Mouse (Mus musculus) hindbrain, postnatal 0 days (tissue): ENCODE data around the gene Spsb1. TPM values are rescaled to one million over a fixed set of nuclear protein-coding genes. Genes with fewer than 3 reads are reported as not detected.
A peak's percentile ranks its signal among the peaks of the same experiment; 100 is the strongest.

Source experiments
- ATAC-seq: fragments of 200-750 bp; cut with Nextera tagmentation; 2 replicates; pipeline ENCODE4 v1.8.0; 2017; ENCODE audit warnings: mild to moderate bottlenecking, moderate TSS enrichment, moderate library complexity
- DNase-seq: peaks from one replicate; pipeline ENCODE4 v3.0.0-alpha.2; 2015; ENCODE audit warnings: low spot score
- H3K27ac ChIP-seq: fragments of 300-500 bp; sonication (generic); 2 replicates; pipeline ENCODE4 v1.5.1; 2014; ENCODE audit warnings: mild to moderate bottlenecking
- H3K27me3 ChIP-seq: fragments of 300-500 bp; sonication (generic); 2 replicates; pipeline ENCODE4 v1.6.1; 2014; ENCODE audit warnings: low read length, mixed read lengths; ENCODE audit not compliant: insufficient read depth
- H3K36me3 ChIP-seq: fragments of 300-500 bp; sonication (generic); 2 replicates; pipeline ENCODE4 v1.6.1; 2014; ENCODE audit warnings: low read length, mixed read lengths; ENCODE audit not compliant: insufficient read depth
- H3K4me1 ChIP-seq: fragments of 300-500 bp; sonication (generic); 2 replicates; pipeline ENCODE4 v1.6.1; 2014; ENCODE audit warnings: antibody characterized with exemption, low read length, mixed read lengths; ENCODE audit not compliant: insufficient read depth
- H3K4me2 ChIP-seq: fragments of 300-500 bp; sonication (generic); 2 replicates; pipeline ENCODE4 v1.6.1; 2014; ENCODE audit warnings: low read depth, mild to moderate bottlenecking, low read length, moderate library complexity, mixed read lengths
- H3K4me3 ChIP-seq: fragments of 300-500 bp; sonication (generic); 2 replicates; pipeline ENCODE4 v1.5.1; 2014; ENCODE audit warnings: low read length
- H3K9ac ChIP-seq: fragments of 300-500 bp; sonication (generic); replicated peaks from 2 replicates; pipeline ENCODE4 v1.6.1; 2014; ENCODE audit warnings: mild to moderate bottlenecking, low read length, moderate library complexity, mixed read lengths
- H3K9me3 ChIP-seq: fragments of 300-500 bp; sonication (generic); 2 replicates; pipeline ENCODE4 v1.6.1; 2016; ENCODE audit warnings: low read length, mixed read lengths
- CTCF ChIP-seq: IDR thresholded peaks from 2 replicates; pipeline ENCODE4 v1.5.1; 2016; ENCODE audit warnings: antibody characterized with exemption, control low read depth, low read depth
- WGBS: fragments of 180-500 bp; shearing (Covaris S2); extraction: QIAGEN DNeasy Blood & Tissue Kit; methylation state at CpG from one replicate; pipeline ENCODE4 v1.1.7; 2014; 5-methylcytosine and 5-hydroxymethylcytosine counted together
- polyA plus RNA-seq: library from polyadenylated mRNA; unstranded; fragments of >200 nt; fragmentation: Nextera tagmentation; extraction: Ambion mirVana; gene quantifications from 2 replicates; pipeline ENCODE4 v1.2.1, GENCODE M21; 2015
- total RNA-seq: library from RNA; depleted of rRNA; stranded (reverse); fragments of >200 nt; gene quantifications from 2 replicates; pipeline ENCODE4 v1.2.3, GENCODE M21; 2014

Gene Spsb1
- total and polyA plus RNA-seq, 2 experiments from 2014 or later = 9.2 to 13.7 TPM

DNA sequence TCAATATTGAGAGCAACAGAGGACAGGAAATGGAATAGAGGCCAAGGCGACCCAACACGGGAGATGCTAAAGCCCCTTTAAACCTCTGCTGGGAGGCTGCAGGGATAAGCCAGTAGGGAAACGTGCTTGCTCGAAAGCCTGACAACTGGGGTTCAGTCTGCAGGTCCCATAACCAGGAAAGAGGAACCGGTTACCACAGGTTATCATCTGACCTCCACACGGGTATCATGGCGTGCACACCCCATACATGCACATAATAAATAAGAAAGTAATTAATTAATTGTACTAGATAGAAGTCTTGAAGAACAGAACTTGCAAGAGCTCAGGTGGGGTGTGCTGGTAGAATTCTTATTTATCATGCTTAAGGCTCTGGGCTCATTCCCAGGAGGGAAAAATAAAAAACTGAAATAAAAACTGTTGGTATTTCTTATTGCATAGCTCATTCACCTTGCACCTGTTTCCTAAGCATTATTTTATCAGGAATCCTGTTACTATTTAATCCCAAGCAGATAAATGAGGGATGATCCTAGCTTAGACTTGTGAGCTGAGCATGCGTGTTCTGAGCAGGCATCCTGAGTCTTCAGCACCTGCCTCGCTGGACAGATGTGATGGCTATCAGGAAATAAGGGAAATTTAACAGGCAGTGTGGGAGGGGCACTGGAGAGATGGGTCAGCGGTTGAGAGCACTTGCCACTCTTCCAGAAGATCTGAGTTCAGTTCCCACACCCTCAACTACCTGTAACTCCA lies 32.0 kb upstream of the Spsb1 start:
- peaks cover 16% of the 10 kb centered on the region for H3K4me1 ChIP-seq
- ATAC-seq (no peak), DNase-seq (no peak)
- no peaks in the 10 kb centered on the region for H3K27me3 ChIP-seq
- H3K27ac ChIP-seq = no peak overlapping the region
- H3K36me3 ChIP-seq = no peaks in the 10 kb centered on the region; the same call in 1 of the 2 replicates
- H3K4me3 ChIP-seq = no peak overlapping the region
- 82% methylated on average over 10 of the region's 10 CpGs for WGBS
- no peak overlapping the region for H3K9ac ChIP-seq
- H3K9me3 ChIP-seq = no peaks in the 10 kb centered on the region
- no peak for TF ChIP-seq CTCF
- no peak overlapping the region for H3K4me2 ChIP-seq

DNA sequence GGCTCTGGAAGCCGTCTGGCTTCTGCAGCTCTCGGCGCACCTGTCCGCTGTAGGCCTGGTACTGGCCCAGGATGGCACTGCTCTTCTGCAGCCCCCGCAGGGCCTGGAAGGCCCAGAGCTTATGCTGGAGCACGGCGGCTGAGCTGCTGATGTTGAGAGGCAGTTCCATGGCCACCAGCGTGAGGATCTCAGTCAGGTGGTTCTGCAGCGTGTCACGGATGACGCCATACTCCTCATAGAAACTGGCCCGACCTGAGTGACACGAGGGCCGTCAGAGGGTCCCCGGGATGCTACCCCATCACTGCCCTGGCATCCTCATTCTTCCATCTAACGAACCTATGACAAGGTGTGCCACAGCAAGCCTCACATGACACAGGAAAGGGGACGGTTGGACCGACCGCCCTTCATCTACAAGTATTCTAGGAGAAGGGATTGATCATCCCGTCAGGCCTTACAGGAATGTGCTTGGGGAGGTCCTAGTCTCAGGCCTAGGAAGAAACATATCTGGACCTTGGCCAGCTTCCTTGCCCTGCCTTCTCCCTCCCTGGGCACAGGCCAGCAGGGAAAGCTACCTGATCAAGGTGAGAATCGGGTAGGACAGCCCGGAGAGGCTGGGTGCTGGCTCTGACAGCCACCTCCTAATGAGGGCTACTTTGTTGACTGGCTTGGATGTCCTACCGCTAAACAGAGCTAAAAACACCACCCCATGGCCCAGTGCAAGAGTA lies 29.2 kb upstream of the Spsb1 start:
- Histone ChIP-seq H3K9ac (no peak overlapping the region), H3K4me1 (peaks cover 8% of the 10 kb centered on the region), H3K27me3 (no peaks in the 10 kb centered on the region), H3K36me3 (no peaks in the 10 kb centered on the region; the same call in 1 of the 2 replicates), H3K4me2 (no peak overlapping the region), H3K27ac (no peak overlapping the region), H3K4me3 (no peak overlapping the region), H3K9me3 (no peaks in the 10 kb centered on the region)
- WGBS = 92% methylated on average over 23 of the region's 23 CpGs
- TF ChIP-seq CTCF = no peak
- no peak for ATAC-seq
- no peak for DNase-seq

DNA sequence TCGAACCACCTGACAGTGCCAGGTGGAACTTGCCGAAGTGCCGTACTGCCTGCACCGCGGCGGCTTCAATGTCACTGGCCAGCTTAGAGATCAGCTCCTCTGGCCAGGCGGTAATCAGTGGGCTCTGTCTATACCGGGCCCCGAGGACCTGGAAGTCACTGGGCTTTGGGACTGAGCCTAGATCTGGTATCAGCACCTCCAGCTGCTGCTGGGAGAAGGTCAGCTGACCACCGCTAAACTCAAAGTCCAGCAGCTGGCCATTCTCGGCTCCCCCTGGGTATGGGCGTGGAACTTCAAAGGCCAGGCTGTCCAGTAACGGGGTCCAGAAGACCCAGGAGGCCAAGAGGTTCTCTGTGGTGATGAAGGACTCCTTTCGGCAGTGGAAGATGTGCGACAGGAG lies 27.3 kb upstream of the Spsb1 start:
- Histone ChIP-seq H3K9ac (no peak overlapping the region), H3K36me3 (no peaks in the 10 kb centered on the region; the same call in 1 of the 2 replicates), H3K27ac (no peak overlapping the region), H3K27me3 (no peaks in the 10 kb centered on the region), H3K9me3 (no peaks in the 10 kb centered on the region), H3K4me1 (peaks cover 14% of the 10 kb centered on the region), H3K4me2 (no peak overlapping the region), H3K4me3 (no peak overlapping the region)
- TF ChIP-seq CTCF = no peak
- DNase-seq (no peak), ATAC-seq (no peak)
- WGBS = 84% methylated on average over 15 of the region's 15 CpGs

DNA sequence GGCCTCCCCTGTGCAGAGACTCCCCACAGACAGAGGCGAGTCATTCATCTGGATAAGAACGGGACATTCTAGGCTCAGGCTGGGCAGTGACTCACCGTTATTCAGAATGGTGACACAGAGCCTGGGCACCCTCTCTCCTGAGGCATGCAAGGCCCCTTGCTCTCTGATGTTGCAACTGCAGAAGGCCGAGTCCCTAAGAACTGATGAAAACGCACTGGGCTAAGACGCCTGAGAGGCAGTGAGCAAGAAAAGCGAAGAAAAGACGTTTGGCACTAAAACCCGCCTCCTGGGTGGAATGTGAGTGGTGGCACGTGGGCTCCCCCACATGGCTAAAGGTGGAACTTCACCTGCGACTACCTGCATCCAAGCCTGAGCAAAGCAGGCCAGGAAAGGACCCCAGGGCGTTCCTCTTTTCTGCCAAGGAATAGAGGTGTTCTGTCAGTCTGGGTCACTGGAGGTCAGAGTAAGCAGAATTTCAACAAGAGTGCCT lies 25.0 kb upstream of the Spsb1 start:
- peak; percentile 60 for ATAC-seq
- DNase-seq = peak; percentile 87
- WGBS = 3% methylated on average over 12 of the region's 12 CpGs
- Histone ChIP-seq H3K9me3 (no peaks in the 10 kb centered on the region), H3K4me3 (no peak overlapping the region), H3K4me1 (peaks cover 14% of the 10 kb centered on the region), H3K27ac (no peak overlapping the region), H3K27me3 (no peaks in the 10 kb centered on the region), H3K9ac (no peak overlapping the region), H3K4me2 (peak overlapping the region; percentile 42), H3K36me3 (no peaks in the 10 kb centered on the region; the same call in 1 of the 2 replicates)
- TF ChIP-seq CTCF = peak; percentile 97

DNA sequence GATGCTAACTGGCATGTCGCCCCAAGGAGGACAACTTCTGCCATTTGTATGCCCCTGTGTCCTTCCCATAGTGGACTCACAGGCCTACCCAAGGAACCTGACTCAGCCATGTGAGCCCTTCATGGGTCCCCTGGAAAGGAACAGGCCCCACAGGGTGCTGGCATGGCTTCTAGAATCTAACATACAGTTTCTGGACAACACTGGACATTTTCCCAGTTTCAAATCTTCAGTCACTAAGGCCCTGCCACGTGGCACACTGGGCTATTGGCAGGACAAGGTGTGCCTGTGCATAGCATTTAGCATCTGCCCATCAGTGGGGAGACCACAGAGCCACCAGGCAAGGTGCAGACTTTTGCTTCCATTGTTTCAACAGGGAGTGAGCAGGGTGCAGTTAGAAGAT lies 24.0 kb upstream of the Spsb1 start:
- DNase-seq = no peak
- H3K9ac ChIP-seq = no peak overlapping the region
- 69% methylated on average over 2 of the region's 2 CpGs for WGBS
- H3K4me2 ChIP-seq = no peak overlapping the region
- no peaks in the 10 kb centered on the region for H3K9me3 ChIP-seq
- peaks cover 14% of the 10 kb centered on the region for H3K4me1 ChIP-seq
- H3K27me3 ChIP-seq = no peaks in the 10 kb centered on the region
- no peak overlapping the region for H3K27ac ChIP-seq
- no peak for ATAC-seq
- H3K36me3 ChIP-seq = no peaks in the 10 kb centered on the region; the same call in 1 of the 2 replicates
- H3K4me3 ChIP-seq = no peak overlapping the region
- no peak for TF ChIP-seq CTCF

DNA sequence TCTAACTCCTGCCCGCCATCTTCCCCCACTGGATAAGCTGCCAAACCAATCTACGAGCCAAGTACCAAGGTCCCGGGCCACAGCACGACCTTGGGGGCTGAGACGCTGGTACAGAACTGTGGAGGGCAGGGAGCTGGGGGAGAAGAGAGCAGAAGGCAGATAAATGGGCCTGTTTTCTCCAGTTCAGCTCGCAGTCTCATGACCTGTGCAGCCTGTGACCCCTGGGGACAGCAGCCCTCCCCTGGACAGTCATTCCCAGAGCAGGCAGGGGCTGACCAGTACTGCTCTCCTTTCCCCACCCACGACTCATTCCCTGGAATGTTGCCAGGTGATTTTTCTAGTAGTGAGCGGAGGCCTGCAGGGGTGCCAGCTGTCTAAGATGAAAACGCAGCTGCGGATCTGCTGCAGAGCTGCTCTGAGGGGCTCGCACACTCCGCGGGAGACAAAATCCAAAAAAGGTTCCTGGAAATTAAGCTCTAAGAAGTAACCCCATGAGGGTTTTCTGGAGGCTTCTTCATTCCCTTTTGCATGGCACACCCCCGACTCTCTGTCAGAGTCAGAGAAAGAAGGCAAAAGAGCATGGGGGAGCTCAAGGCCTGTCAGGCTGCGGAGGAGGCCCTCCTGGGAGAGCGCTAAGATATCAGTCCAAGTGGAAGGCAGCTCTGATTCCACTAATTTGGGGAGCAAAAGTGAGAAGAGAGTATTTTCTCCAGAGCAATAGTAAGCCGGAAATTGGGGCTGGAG lies 23.1 kb upstream of the Spsb1 start:
- Histone ChIP-seq H3K9me3 (no peaks in the 10 kb centered on the region), H3K27ac (peak overlapping the region; percentile 56; the same call in 1 of the 2 replicates), H3K4me1 (peaks cover 14% of the 10 kb centered on the region), H3K4me3 (no peak overlapping the region), H3K4me2 (no peak overlapping the region), H3K27me3 (no peaks in the 10 kb centered on the region), H3K9ac (no peak overlapping the region), H3K36me3 (no peaks in the 10 kb centered on the region; the same call in 1 of the 2 replicates)
- ATAC-seq (peak; percentile 19; the same call in 1 of the 2 replicates), DNase-seq (peak; percentile 74)
- no peak for TF ChIP-seq CTCF
- 33% methylated on average over 17 of the region's 17 CpGs for WGBS
